Mouse (Mus musculus) liver, embryonic 14.5 days (tissue): ENCODE results near the gene Ghr. TPM values are rescaled to one million over a fixed set of nuclear protein-coding genes. Genes with fewer than 3 reads are reported as not detected.

Experiments
- ATAC-seq: fragments of 200-750 bp; cut with Nextera tagmentation; 2 replicates; pipeline ENCODE4 v1.8.0; 2017; ENCODE audit warnings: moderate number of reproducible peaks, mild to moderate bottlenecking, moderate library complexity; ENCODE audit not compliant: insufficient read depth
- DNase-seq, 3 experiments: peaks; one replicate each; pipeline ENCODE4 v3.0.0-alpha.2; 2012 to 2013; ENCODE audit warnings: low read depth in 3 of 3, low spot score in 3 of 3
- H3K27ac ChIP-seq: fragments of 300-500 bp; sonication (generic); 2 replicates; pipeline ENCODE4 v1.5.1; 2014; ENCODE audit warnings: moderate library complexity, mild to moderate bottlenecking, control low read depth, inconsistent platforms
- H3K27me3 ChIP-seq: fragments of 300-500 bp; sonication (generic); 2 replicates; pipeline ENCODE4 v1.6.1; 2014; ENCODE audit warnings: mild to moderate bottlenecking, low read length, moderate library complexity; ENCODE audit not compliant: control insufficient read depth, insufficient read depth
- H3K36me3 ChIP-seq: fragments of 300-500 bp; sonication (generic); replicated peaks from 2 replicates; pipeline ENCODE4 v1.6.1; 2014; ENCODE audit warnings: low read depth; ENCODE audit not compliant: control insufficient read depth, insufficient read depth
- H3K4me1 ChIP-seq, 2 experiments: fragments of 200-500 bp in 1 of 2; fragments of 300-500 bp in 1 of 2; sonication (generic) in 1 of 2; replicated peaks; 2 replicates each; pipeline ENCODE4 v1.6.1; 2012 to 2014; ENCODE audit warnings: antibody characterized with exemption in 1 of 2, inconsistent platforms in 1 of 2, low read length in 1 of 2; ENCODE audit not compliant: control insufficient read depth in 2 of 2, insufficient read depth in 2 of 2
- H3K4me2 ChIP-seq: fragments of 300-500 bp; sonication (generic); 2 replicates; pipeline ENCODE4 v1.6.1; 2014; ENCODE audit warnings: low read depth, mild to moderate bottlenecking, control low read depth, moderate library complexity
- H3K4me3 ChIP-seq, 2 experiments: fragments of 200-500 bp in 1 of 2; fragments of 300-500 bp in 1 of 2; sonication (generic) in 1 of 2; 2 replicates each; pipeline ENCODE4 v1.5.1; 2012 to 2014; ENCODE audit warnings: low read depth in 2 of 2, low read length in 2 of 2, mild to moderate bottlenecking in 2 of 2, control low read depth in 1 of 2, inconsistent platforms in 1 of 2, moderate library complexity in 1 of 2; ENCODE audit not compliant: insufficient read depth in 1 of 2
- H3K9ac ChIP-seq: fragments of 300-500 bp; sonication (generic); replicated peaks from 2 replicates; pipeline ENCODE4 v1.6.1; 2014; ENCODE audit warnings: mild to moderate bottlenecking, control low read depth, moderate library complexity
- H3K9me3 ChIP-seq: fragments of 300-500 bp; sonication (generic); 2 replicates; pipeline ENCODE4 v1.6.1; 2016; ENCODE audit warnings: low read length, mixed read lengths; ENCODE audit not compliant: control insufficient read depth
- CTCF ChIP-seq: IDR thresholded peaks from 2 replicates; pipeline ENCODE4 v1.5.1; 2016; ENCODE audit warnings: antibody characterized with exemption, low read depth, control low read depth
- EP300 ChIP-seq: IDR thresholded peaks from 2 replicates; pipeline ENCODE4 v1.6.1; 2016; ENCODE audit warnings: antibody characterized with exemption, low read depth
- WGBS: fragments of 180-500 bp; shearing (Covaris S2); extraction: QIAGEN DNeasy Blood & Tissue Kit; methylation state at CpG from one replicate; pipeline ENCODE4 v1.1.7; 2014; ENCODE audit not compliant: insufficient replicate concordance; 5-methylcytosine and 5-hydroxymethylcytosine counted together
- polyA plus RNA-seq, 2 experiments: library from polyadenylated mRNA; depleted of rRNA in 1 of 2; stranded (reverse) in 1 of 2; unstranded in 1 of 2; fragments of >200 nt; fragmentation: Nextera tagmentation in 1 of 2; extraction: Ambion mirVana in 1 of 2; gene quantifications; 2 replicates each; pipeline versions ENCODE4 v1.2.1 to v1.2.3; 2012 to 2014

Ghr gene
- polyA plus RNA-seq, 2 experiments, result 6.9 to 18.3 TPM

- Histone ChIP-seq H3K36me3 (no peaks in the 10 kb centered on the region; the same call in 1 of the 2 replicates), H3K4me2 (no peak overlapping the region), H3K27me3 (no peaks in the 10 kb centered on the region), H3K4me1 (no peaks in the 10 kb centered on the region), H3K9me3 (no peaks in the 10 kb centered on the region), H3K4me3 (no peak overlapping the region), H3K27ac (no peak overlapping the region), H3K9ac (no peak overlapping the region)
- 0 out of 2 replicates have a peak, but pooled peaks have one; percentile 36 for ATAC-seq
- TF ChIP-seq CTCF, result no peak
- TF ChIP-seq EP300, result no peak
- WGBS, result 67% methylated on average over 1 of the region's 1 CpGs
- DNase-seq, result no peak
These were observed 301.6 kb downstream of the Ghr start for GRCm38 (mm10) chr15:3281737-3282136.

DNA sequence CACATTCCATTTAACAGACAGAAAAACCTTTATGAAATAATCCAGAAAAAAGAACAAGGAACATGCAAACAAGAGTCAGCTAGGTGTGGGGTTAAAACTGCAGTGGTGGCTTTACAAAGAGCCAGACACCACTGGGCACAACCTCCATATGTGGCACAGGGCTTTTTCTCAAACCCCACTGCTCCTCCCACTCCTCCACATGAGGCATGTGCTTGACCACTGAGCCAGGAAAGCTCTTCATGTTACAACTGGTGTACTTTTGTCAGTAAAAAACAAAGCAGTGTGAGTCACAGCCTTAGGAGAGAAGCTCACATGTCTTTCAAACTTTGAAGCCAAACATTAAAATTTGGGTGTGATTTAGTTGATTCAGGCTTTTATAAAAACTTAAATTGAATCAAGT, 302.1 kb downstream of the Ghr start:
- no peaks in the 10 kb centered on the region for H3K9me3 ChIP-seq
- H3K36me3 ChIP-seq, result no peaks in the 10 kb centered on the region; the same call in 1 of the 2 replicates
- no peak overlapping the region for H3K27ac ChIP-seq
- no peak for DNase-seq
- no peak overlapping the region for H3K9ac ChIP-seq
- H3K4me2 ChIP-seq, result no peak overlapping the region
- TF ChIP-seq EP300 (no peak), CTCF (no peak)
- no peaks in the 10 kb centered on the region for H3K27me3 ChIP-seq
- 0 out of 2 replicates have a peak, but pooled peaks have one; percentile 26 for ATAC-seq
- H3K4me1 ChIP-seq, result no peaks in the 10 kb centered on the region
- H3K4me3 ChIP-seq, result no peak overlapping the region

DNA sequence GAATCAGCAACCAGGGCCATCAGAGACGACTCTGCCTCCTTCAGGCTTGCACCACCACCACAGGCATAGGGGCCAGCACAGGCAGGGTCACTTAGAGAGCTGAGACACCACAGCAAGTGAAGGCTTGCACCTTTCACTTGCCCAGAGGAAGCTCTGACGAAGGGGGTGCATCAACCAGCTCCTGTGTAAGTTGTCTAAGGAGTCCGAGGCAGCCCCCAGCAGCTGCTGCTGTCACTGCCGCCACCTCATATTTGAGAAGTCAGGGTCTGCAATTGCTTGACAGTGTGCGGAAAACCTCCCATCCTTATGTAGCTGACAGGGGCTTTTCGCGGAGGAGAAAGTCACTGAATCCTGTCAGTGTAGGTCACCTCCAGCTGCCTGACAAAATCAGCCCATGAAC, 304.1 kb downstream of the Ghr start:
- DNase-seq, result no peak
- no peak for ATAC-seq
- no peaks in the 10 kb centered on the region; the same call in 1 of the 2 replicates for H3K36me3 ChIP-seq

DNA sequence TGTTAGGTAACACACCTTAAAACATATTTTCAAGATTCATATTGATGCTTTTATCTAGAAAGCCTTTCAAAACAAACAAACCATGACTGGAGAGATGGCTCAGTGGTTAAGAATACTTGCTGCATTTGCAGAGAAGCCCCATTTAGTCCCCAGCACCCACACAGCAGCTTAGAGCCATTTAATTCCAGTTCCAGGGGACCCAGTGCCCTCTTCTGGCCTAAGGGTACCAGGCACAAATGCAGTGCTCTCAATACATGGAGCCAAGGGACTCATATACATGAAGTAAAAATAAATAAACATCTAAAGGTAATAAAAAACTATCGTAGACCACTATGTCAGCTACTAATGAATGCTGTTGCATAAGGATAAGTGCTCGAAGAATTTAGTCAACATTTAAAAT, 305.9 kb downstream of the Ghr start:
- Histone ChIP-seq H3K4me3 (no peak overlapping the region), H3K27ac (no peak overlapping the region), H3K9me3 (no peaks in the 10 kb centered on the region), H3K9ac (no peak overlapping the region), H3K36me3 (no peaks in the 10 kb centered on the region; the same call in 1 of the 2 replicates), H3K4me2 (no peak overlapping the region), H3K4me1 (no peaks in the 10 kb centered on the region), H3K27me3 (no peaks in the 10 kb centered on the region)
- DNase-seq, result no peak
- ATAC-seq, result no peak
- WGBS, result 61% methylated on average over 2 of the region's 2 CpGs
- TF ChIP-seq EP300 (no peak), CTCF (no peak; the same call in 1 of the 2 replicates)

More for the DNA sequence above, 304.1 kb downstream of the Ghr start:
- 71% methylated on average over 7 of the region's 7 CpGs for WGBS
- Histone ChIP-seq H3K9ac (no peak overlapping the region), H3K9me3 (no peaks in the 10 kb centered on the region), H3K27ac (no peak overlapping the region), H3K4me2 (no peak overlapping the region), H3K4me3 (no peak overlapping the region), H3K4me1 (no peaks in the 10 kb centered on the region), H3K27me3 (no peaks in the 10 kb centered on the region)
- TF ChIP-seq EP300, result no peak
- TF ChIP-seq CTCF, result no peak

- TF ChIP-seq EP300 (no peak), CTCF (no peak)
- no peak overlapping the region for H3K27ac ChIP-seq
- WGBS, result 57% methylated on average over 1 of the region's 1 CpGs
- peak overlapping the region; percentile 49 for H3K4me2 ChIP-seq
- peak overlapping the region; percentile 49 to 53 for H3K4me3 ChIP-seq
- no peaks in the 10 kb centered on the region; the same call in 1 of the 2 replicates for H3K36me3 ChIP-seq
- no peaks in the 10 kb centered on the region for H3K9me3 ChIP-seq
- no peak for ATAC-seq
- H3K4me1 ChIP-seq, result peaks cover 0 to 7% of the 10 kb centered on the region in 2 experiments; a peak in 3 of 4 replicates
- peak overlapping the region; percentile 9 for H3K9ac ChIP-seq
- H3K27me3 ChIP-seq, result no peaks in the 10 kb centered on the region
- DNase-seq, result no peak
These were observed 310.1 kb downstream of the Ghr start for GRCm38 (mm10) chr15:3273191-3273590.
